Mouse (Mus musculus) CH12.LX (cell line): ENCODE measurements around the gene Camta1.

ENCODE experiments used
- BHLHE40 ChIP-seq: IDR thresholded peaks from 2 replicates; pipeline ENCODE4 v1.6.1; 2011; ENCODE audit warnings: mild to moderate bottlenecking, low read depth, low read length, improper control_type of control experiment
- E2F4 ChIP-seq: IDR thresholded peaks from 2 replicates; pipeline ENCODE4 v1.6.1; 2011; ENCODE audit warnings: low read depth, low read length, improper control_type of control experiment; ENCODE audit not compliant: insufficient replicate concordance
- EP300 ChIP-seq: IDR thresholded peaks from 2 replicates; pipeline ENCODE4 v1.6.1; 2011; ENCODE audit warnings: low read length, improper control_type of control experiment
- MAX ChIP-seq: IDR thresholded peaks from 2 replicates; pipeline ENCODE4 v1.6.1; 2011; ENCODE audit warnings: low read length, improper control_type of control experiment
- POLR2A ChIP-seq: IDR thresholded peaks from 2 replicates; pipeline ENCODE4 v1.6.1; 2011; ENCODE audit warnings: low read depth, mild to moderate bottlenecking, improper control_type of control experiment, low read length
- POLR2AphosphoS2 ChIP-seq: IDR thresholded peaks from 2 replicates; pipeline ENCODE4 v1.6.1; 2011; ENCODE audit warnings: low read depth, low read length, improper control_type of control experiment
- SMC3 ChIP-seq: IDR thresholded peaks from 2 replicates; pipeline ENCODE4 v1.6.1; 2011; ENCODE audit warnings: low read depth, low read length, improper control_type of control experiment
- TCF12 ChIP-seq: IDR thresholded peaks from 2 replicates; pipeline ENCODE4 v1.6.1; 2014; ENCODE audit warnings: low read depth, mild to moderate bottlenecking, inconsistent platforms, low read length, improper control_type of control experiment

- TF ChIP-seq SMC3, result no peak
- TF ChIP-seq EP300, result no peak
- TF ChIP-seq BHLHE40, result no peak
- no peak for TF ChIP-seq MAX
- no peak for TF ChIP-seq POLR2A
- TF ChIP-seq E2F4, result no peak
- TF ChIP-seq TCF12, result no peak
- no peak for TF ChIP-seq POLR2AphosphoS2
These were observed 285.2 kb downstream of the Camta1 start for GRCm38 (mm10) chr4:151576291-151577108.
